ENCODE assay signal across 8 mouse cellular contexts in the genomic region with DNA sequence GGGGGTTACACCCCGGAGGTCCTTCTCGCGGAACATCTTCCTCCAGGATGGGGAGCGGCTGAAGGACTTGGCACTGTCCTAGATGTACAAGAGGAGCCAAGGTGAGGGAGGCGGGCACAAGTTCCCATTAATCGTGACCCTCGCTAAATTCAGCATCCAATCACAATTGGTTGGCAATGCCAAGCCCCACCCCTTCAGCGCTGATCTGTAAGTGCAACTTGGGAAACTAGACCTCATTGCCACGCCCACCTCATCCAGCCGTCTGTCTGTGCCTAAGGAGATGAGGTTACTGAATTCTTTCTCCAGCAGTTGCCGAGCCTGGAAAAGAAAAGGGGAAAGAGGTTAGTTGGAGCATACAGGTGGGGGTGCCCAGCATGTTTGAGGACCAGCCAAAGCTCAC. TPM values are rescaled to one million over a fixed set of nuclear protein-coding genes. Genes with fewer than 3 reads are reported as not detected.
DNase-seq lines count a peak whose midpoint lies in the region; ATAC-seq and TF ChIP-seq lines count a peak whose summit lies in the region.

No protein-coding gene starts in this region.

- H3K4me1 ChIP-seq in lung, adult 2 months (ENCODE audit: control insufficient read depth, insufficient read depth, low read length) = peaks cover 15% of the 10 kb centered on the region
- H3K4me1 ChIP-seq in neural tube, embryonic 15.5 days = peaks cover 40% of the 10 kb centered on the region

- ATAC-seq in granulocyte monocyte progenitor cell, adult 5-6 weeks (replicated peaks; ENCODE audit: poor library complexity, severe bottlenecking) = peak; percentile 37
- ATAC-seq in neural tube, embryonic 15.5 days (ENCODE audit: low FRiP score) = no peak

- H3K4me2 ChIP-seq in neural tube, embryonic 15.5 days = peak overlapping the region; percentile 61

- WGBS in lung, adult 2 months = 2% methylated on average over 11 of the region's 11 CpGs
- WGBS in neural tube, embryonic 15.5 days = 8% methylated on average over 11 of the region's 11 CpGs

- peaks cover 17% of the 10 kb centered on the region for H3K27me3 ChIP-seq in neural tube, embryonic 15.5 days (replicated peaks)

- TF ChIP-seq POLR2A in brain, embryonic 14.5 days (IDR thresholded peaks at IDR 0.05; ENCODE audit: borderline replicate concordance, extremely low read depth, insufficient read depth, insufficient read length, poor library complexity, severe bottlenecking) = no peak
- TF ChIP-seq POLR2A in lung, adult 2 months (IDR thresholded peaks at IDR 0.05; ENCODE audit: borderline replicate concordance, extremely low read depth, low read depth, low read length) = no peak

- H3K4me3 ChIP-seq in gastrocnemius, adult 2 months = peak overlapping the region; percentile 90
- no peak overlapping the region for H3K4me3 ChIP-seq in lung, adult 2 months (replicated peaks; ENCODE audit: extremely low read depth, low read depth, low read length)
- H3K4me3 ChIP-seq in neural tube, embryonic 15.5 days (replicated peaks) = 0 out of 2 replicates have a peak overlapping the region, but pooled peaks have one; percentile 36

- DNase-seq in gastrocnemius, adult 2 months = peak; percentile 65
- no peak for DNase-seq in gastrocnemius, adult 18-20 months (ENCODE audit: low spot score)
- peak; percentile 79 for DNase-seq in brain, embryonic 14.5 days (ENCODE audit: low read depth)
- DNase-seq in kidney, adult 11 months = peak; percentile 59
- DNase-seq in lung, adult 2 months = peak; percentile 47
- no peak for DNase-seq in right cerebral cortex, adult 2 months (ENCODE audit: low spot score in 2 of 2)

- no peak for TF ChIP-seq CTCF in gastrocnemius, adult 2 months (IDR thresholded peaks at IDR 0.05)
- no peak for TF ChIP-seq CTCF in brain, embryonic 14.5 days (IDR thresholded peaks at IDR 0.05; ENCODE audit: borderline replicate concordance, extremely low read depth, insufficient read depth, insufficient read length)
- no peak for TF ChIP-seq CTCF in lung, adult 2 months (IDR thresholded peaks at IDR 0.05; ENCODE audit: insufficient read depth, low read length)

- intact Hi-C loops in gastrocnemius, adult 2 months (cut with DNase I) = loop anchor here (2.0 kb wide), 2 partner anchors 32 to 40 kb away; no protein-coding TSS in a partner anchor

- peak overlapping the region; percentile 99 for H3K27ac ChIP-seq in gastrocnemius, adult 2 months
- H3K27ac ChIP-seq in neural tube, embryonic 15.5 days (replicated peaks) = no peak overlapping the region

- no peaks in the 10 kb centered on the region for H3K9me3 ChIP-seq in neural tube, embryonic 15.5 days (replicated peaks)

- no peak overlapping the region for H3K9ac ChIP-seq in neural tube, embryonic 15.5 days (replicated peaks)

- peaks cover 17% of the 10 kb centered on the region for H3K36me3 ChIP-seq in neural tube, embryonic 15.5 days

RNA-seq across cellular contexts. Expression of a gene that starts 5.6 kb away (rescaled TPM):
- total RNA-seq in gastrocnemius, adult 2 months (2021) = 1,000 to 10,000 TPM in 1 of 2 experiments, 100 to 1,000 TPM in 1; 818 to 1,018 TPM
- 100 to 1,000 TPM; 877 to 904 TPM for total RNA-seq in gastrocnemius, adult 18-20 months (2021)
- polyA plus RNA-seq in brain, embryonic 14.5 days (2012; rRNA removed) = 0.48 and 1.3 TPM in 2 replicates
- total RNA-seq in granulocyte monocyte progenitor cell, adult 5-6 weeks (2014; fragmentation: Nextera tagmentation) = not detected in 2 replicates
- total RNA-seq in granulocyte monocyte progenitor cell, adult 5-6 weeks (2017) = not detected in 2 replicates
- polyA plus RNA-seq in lung, adult 2 months (2012; rRNA removed) = 2.4 and 10.0 TPM in 2 replicates
- 0.75 and 0.79 TPM in 2 replicates for polyA plus RNA-seq in neural tube, embryonic 15.5 days (2015; fragmentation: Nextera tagmentation; extraction: Ambion mirVana)

RNA-seq across cellular contexts. Expression of a gene that starts 7.1 kb away (rescaled TPM):
- total RNA-seq in gastrocnemius, adult 2 months (2021) = 10 to 100 TPM; 33.9 to 34.7 TPM
- 10 to 100 TPM; 25.9 to 31.3 TPM for total RNA-seq in gastrocnemius, adult 18-20 months (2021)
- polyA plus RNA-seq in brain, embryonic 14.5 days (2012; rRNA removed) = 19.0 and 20.3 TPM in 2 replicates
- 5.4 and 6.3 TPM in 2 replicates for total RNA-seq in granulocyte monocyte progenitor cell, adult 5-6 weeks (2014; fragmentation: Nextera tagmentation)
- total RNA-seq in granulocyte monocyte progenitor cell, adult 5-6 weeks (2017) = 2.4 and 3.9 TPM in 2 replicates
- polyA plus RNA-seq in lung, adult 2 months (2012; rRNA removed) = 41.8 and 44.8 TPM in 2 replicates
- 9.4 and 12.0 TPM in 2 replicates for polyA plus RNA-seq in neural tube, embryonic 15.5 days (2015; fragmentation: Nextera tagmentation; extraction: Ambion mirVana)

RNA-seq across cellular contexts. Expression of a gene that starts 26.1 kb away (rescaled TPM):
- total RNA-seq in gastrocnemius, adult 2 months (2021) = under 1 TPM; 0.08 to 0.10 TPM
- total RNA-seq in gastrocnemius, adult 18-20 months (2021) = under 1 TPM; 0.11 to 0.21 TPM
- polyA plus RNA-seq in brain, embryonic 14.5 days (2012; rRNA removed) = 56.7 and 60.0 TPM in 2 replicates
- 1.2 TPM in 1 of 2 replicates, not detected in the other for total RNA-seq in granulocyte monocyte progenitor cell, adult 5-6 weeks (2014; fragmentation: Nextera tagmentation)
- not detected in 2 replicates for total RNA-seq in granulocyte monocyte progenitor cell, adult 5-6 weeks (2017)
- polyA plus RNA-seq in lung, adult 2 months (2012; rRNA removed) = 1.2 and 3.7 TPM in 2 replicates
- 27.3 and 29.5 TPM in 2 replicates for polyA plus RNA-seq in neural tube, embryonic 15.5 days (2015; fragmentation: Nextera tagmentation; extraction: Ambion mirVana)

RNA-seq across cellular contexts. Expression of a gene that starts 29.7 kb away (rescaled TPM):
- total RNA-seq in gastrocnemius, adult 2 months (2021) = not detected
- not detected for total RNA-seq in gastrocnemius, adult 18-20 months (2021)
- 15.7 and 17.6 TPM in 2 replicates for polyA plus RNA-seq in brain, embryonic 14.5 days (2012; rRNA removed)
- total RNA-seq in granulocyte monocyte progenitor cell, adult 5-6 weeks (2014; fragmentation: Nextera tagmentation) = not detected in 2 replicates
- total RNA-seq in granulocyte monocyte progenitor cell, adult 5-6 weeks (2017) = 1.9 TPM in 1 of 2 replicates, not detected in the other
- 1.4 and 2.2 TPM in 2 replicates for polyA plus RNA-seq in lung, adult 2 months (2012; rRNA removed)
- polyA plus RNA-seq in neural tube, embryonic 15.5 days (2015; fragmentation: Nextera tagmentation; extraction: Ambion mirVana) = 48.2 and 58.3 TPM in 2 replicates

RNA-seq across cellular contexts. Expression of a gene that starts 54.9 kb away (rescaled TPM):
- 10 to 100 TPM; 87.9 to 90.7 TPM for total RNA-seq in gastrocnemius, adult 2 months (2021)
- 10 to 100 TPM; 60.3 to 65.4 TPM for total RNA-seq in gastrocnemius, adult 18-20 months (2021)
- polyA plus RNA-seq in brain, embryonic 14.5 days (2012; rRNA removed) = 643 and 713 TPM in 2 replicates
- total RNA-seq in granulocyte monocyte progenitor cell, adult 5-6 weeks (2014; fragmentation: Nextera tagmentation) = 259 and 270 TPM in 2 replicates
- total RNA-seq in granulocyte monocyte progenitor cell, adult 5-6 weeks (2017) = 374 and 382 TPM in 2 replicates
- 240 and 319 TPM in 2 replicates for polyA plus RNA-seq in lung, adult 2 months (2012; rRNA removed)
- 166 and 190 TPM in 2 replicates for polyA plus RNA-seq in neural tube, embryonic 15.5 days (2015; fragmentation: Nextera tagmentation; extraction: Ambion mirVana)

Comparison
In these comparisons a context has a peak if more than half of its experiments do, and no peak if none do; other contexts are left out.
1. DNase-seq: peak in gastrocnemius, adult 2 months (single experiment), brain, embryonic 14.5 days (single experiment), kidney, adult 11 months (single experiment) and lung, adult 2 months (single experiment); none in gastrocnemius, adult 18-20 months (single experiment) and right cerebral cortex, adult 2 months (0 of 2).
2. RNA of a gene that starts 5.6 kb away (total RNA-seq): 818 to 1,018 TPM in gastrocnemius, adult 2 months and 877 to 904 TPM in gastrocnemius, adult 18-20 months; not detected in granulocyte monocyte progenitor cell, adult 5-6 weeks; every median in the first group is over 100 times any median in the second.